Mouse (Mus musculus) embryonic fibroblast, embryonic 13.5 days (primary cell): Measurements from ENCODE around the gene Hoxa5.

ENCODE experiments used
- CTCF ChIP-seq: IDR thresholded peaks from 2 replicates; pipeline ENCODE4 v1.5.1; 2011; ENCODE audit warnings: mild to moderate bottlenecking, control low read depth, low read length, moderate library complexity, borderline replicate concordance; ENCODE audit not compliant: insufficient read depth
- POLR2A ChIP-seq: IDR thresholded peaks from 2 replicates; pipeline ENCODE4 v1.6.1; 2011; ENCODE audit warnings: low read depth, mild to moderate bottlenecking, control low read depth, low read length, moderate library complexity

- no peak for TF ChIP-seq CTCF
- no peak for TF ChIP-seq POLR2A
These were observed 2.7 kb upstream of the Hoxa5 start for GRCm38 (mm10) chr6:52206882-52207683.
